In genomic region chrX:153233255-153233654, GRCm38 (mm10) we compare ENCODE assay signal across 16 mouse cellular contexts. TPM values are rescaled to one million over a fixed set of nuclear protein-coding genes. Genes with fewer than 3 reads are reported as not detected.
DNase-seq lines count a peak whose midpoint lies in the region; ATAC-seq lines count a peak whose summit lies in the region.
"Had no signal": no experiment of that assay in that cellular context is flagged by ENCODE, and none has a peak within 500 bp of the region (broad histone marks: within the 10 kb centered on the region; RNA-seq: fewer than 3 reads in every experiment).

No protein-coding gene starts in this region.

- no peaks in the 10 kb centered on the region for H3K36me3 ChIP-seq in kidney, embryonic 15.5 days
- H3K36me3 ChIP-seq in midbrain, embryonic 11.5 days (ENCODE audit: control insufficient read depth, insufficient read depth, low read length), result no peaks in the 10 kb centered on the region
- H3K36me3 ChIP-seq: liver, embryonic 15.5 days had no signal

- H3K9me3 ChIP-seq in kidney, embryonic 15.5 days (replicated peaks), result no peaks in the 10 kb centered on the region
- H3K9me3 ChIP-seq in midbrain, embryonic 11.5 days (ENCODE audit: control insufficient read depth, low read length), result no peaks in the 10 kb centered on the region
- H3K9me3 ChIP-seq: liver, embryonic 15.5 days; megakaryocyte, embryonic 14.5 days had no signal

- 0 out of 2 replicates have a peak, but pooled peaks cover 3% of the 10 kb centered on the region for H3K4me1 ChIP-seq in kidney, embryonic 15.5 days
- H3K4me1 ChIP-seq in midbrain, embryonic 11.5 days (ENCODE audit: control insufficient read depth, insufficient read depth, low read length), result no peaks in the 10 kb centered on the region

- peak; percentile 4 for DNase-seq in embryo, embryonic 10 days (ENCODE audit: low spot score)
- DNase-seq in embryo, embryonic 9.5 days (ENCODE audit: extremely low spot score), result no peak
- no peak for DNase-seq in kidney, adult 11 months
- DNase-seq in embryo, embryonic 10.5 days (ENCODE audit: low spot score), result peak; percentile 2
- no peak for DNase-seq in midbrain, embryonic 11.5 days (ENCODE audit: low spot score, missing footprints)
- DNase-seq in retina, embryonic 14.5 days (ENCODE audit: low spot score), result no peak
- DNase-seq in frontal cortex, postnatal 14 days (ENCODE audit: low spot score in 2 of 2), result no peak
- DNase-seq: adrenal gland, postnatal 36 days; cerebellum, adult 2 months; gastrocnemius, adult 2 months; layer of hippocampus, postnatal 36 days had no signal

- ATAC-seq in kidney, embryonic 15.5 days (replicated peaks; ENCODE audit: low FRiP score), result no peak; the same call in 1 of the 2 replicates
- ATAC-seq in midbrain, embryonic 11.5 days (ENCODE audit: low FRiP score), result peak; percentile 47; the same call in 1 of the 2 replicates

- H3K27ac ChIP-seq in kidney, embryonic 15.5 days, result no peak overlapping the region
- no peak overlapping the region for H3K27ac ChIP-seq in midbrain, embryonic 11.5 days (ENCODE audit: low read depth, low read length)
- H3K27ac ChIP-seq: gastrocnemius, adult 2 months; kidney, postnatal 0 days; liver, embryonic 15.5 days had no signal

- 18% methylated on average over 10 of the region's 10 CpGs for WGBS in kidney, embryonic 15.5 days
- WGBS in midbrain, embryonic 11.5 days, result 17% methylated on average over 10 of the region's 10 CpGs

- H3K27me3 ChIP-seq in kidney, embryonic 15.5 days, result peaks cover 29% of the 10 kb centered on the region
- no peaks in the 10 kb centered on the region; the same call in 1 of the 2 replicates for H3K27me3 ChIP-seq in midbrain, embryonic 11.5 days (ENCODE audit: control insufficient read depth, insufficient read depth, low read length)

- H3K4me2 ChIP-seq in kidney, embryonic 15.5 days, result peak overlapping the region; percentile 41
- H3K4me2 ChIP-seq in midbrain, embryonic 11.5 days, result peak overlapping the region; percentile 11; the same call in 1 of the 2 replicates
- H3K4me2 ChIP-seq: liver, embryonic 15.5 days had no signal

- no peak overlapping the region for H3K4me3 ChIP-seq in kidney, embryonic 15.5 days (replicated peaks)
- no peak overlapping the region for H3K4me3 ChIP-seq in midbrain, embryonic 11.5 days (ENCODE audit: low read depth, low read length)
- H3K4me3 ChIP-seq: erythroblast, embryonic 14.5 days; gastrocnemius, adult 2 months; liver, embryonic 15.5 days; megakaryocyte, embryonic 14.5 days had no signal

- no peak overlapping the region for H3K9ac ChIP-seq in kidney, embryonic 15.5 days
- no peak overlapping the region for H3K9ac ChIP-seq in midbrain, embryonic 11.5 days (ENCODE audit: low read length)
- H3K9ac ChIP-seq: liver, embryonic 15.5 days had no signal

RNA-seq across cellular contexts. Expression of gene Klf8, which starts 4.0 kb away (rescaled TPM):
- 0.56 and 0.64 TPM in 2 replicates for polyA plus RNA-seq in kidney, embryonic 15.5 days (2015; fragmentation: Nextera tagmentation; extraction: Ambion mirVana)
- 1.8 and 4.1 TPM in 2 replicates for polyA plus RNA-seq in midbrain, embryonic 11.5 days (2014; fragmentation: Nextera tagmentation; extraction: Ambion mirVana)
- polyA plus RNA-seq: erythroblast, embryonic 14.5 days had no signal

Comparison
In these comparisons a context has a peak if more than half of its experiments do, and no peak if none do; other contexts are left out.
1. DNase-seq: peak in embryo, embryonic 10 days (single experiment) and embryo, embryonic 10.5 days (single experiment); none in embryo, embryonic 9.5 days (single experiment), kidney, adult 11 months (single experiment), midbrain, embryonic 11.5 days (single experiment), retina, embryonic 14.5 days (single experiment) and frontal cortex, postnatal 14 days (0 of 2).